Mouse (Mus musculus) retina, postnatal 1 day (tissue): ENCODE results near the gene Pcsk6.

Experiments
- DNase-seq: peaks from one replicate; pipeline ENCODE4 v3.0.0-alpha.2; 2012

Gene Pcsk6

GRCm38 (mm10) chr7:66003865-66004638, 142.5 kb downstream of the Pcsk6 start:
- DNase-seq: no peak

- no peak for DNase-seq
These were observed 143.5 kb downstream of the Pcsk6 start for GRCm38 (mm10) chr7:66005066-66005465.

- no peak for DNase-seq
These were observed 146.8 kb downstream of the Pcsk6 start for GRCm38 (mm10) chr7:66008161-66008891.

GRCm38 (mm10) chr7:66008892-66009273, 147.3 kb downstream of the Pcsk6 start:
- DNase-seq: no peak

GRCm38 (mm10) chr7:66010518-66010917, 149.0 kb downstream of the Pcsk6 start:
- peak; percentile 44 for DNase-seq

- DNase-seq: peak; percentile 31
These were observed 166.2 kb downstream of the Pcsk6 start for GRCm38 (mm10) chr7:66027747-66028146.

GRCm38 (mm10) chr7:66028766-66029512, 167.4 kb downstream of the Pcsk6 start:
- DNase-seq: no peak

- no peak for DNase-seq
These were observed 175.3 kb downstream of the Pcsk6 start for GRCm38 (mm10) chr7:66036809-66037208.

GRCm38 (mm10) chr7:66038261-66038660, 176.7 kb downstream of the Pcsk6 start:
- DNase-seq: peak; percentile 14

GRCm38 (mm10) chr7:66038730-66039129, 177.2 kb downstream of the Pcsk6 start:
- DNase-seq: peak; percentile 38

- no peak for DNase-seq
These were observed 178.7 kb downstream of the Pcsk6 start for GRCm38 (mm10) chr7:66040026-66040814.

- no peak for DNase-seq
These were observed 182.3 kb downstream of the Pcsk6 start, which contains the start of gene Gm45213 for GRCm38 (mm10) chr7:66043552-66044459. Gene Gm45213, plus strand, starts transcription at chr7:66043602.

- DNase-seq: no peak
These were observed 183.1 kb downstream of the Pcsk6 start for GRCm38 (mm10) chr7:66044617-66045016.

GRCm38 (mm10) chr7:66046921-66047918, 185.7 kb downstream of the Pcsk6 start:
- DNase-seq: no peak

GRCm38 (mm10) chr7:66047975-66048374, 186.4 kb downstream of the Pcsk6 start:
- no peak for DNase-seq

GRCm38 (mm10) chr7:66048446-66049230, 187.1 kb downstream of the Pcsk6 start:
- no peak for DNase-seq

- no peak for DNase-seq
These were observed 192.5 kb downstream of the Pcsk6 start for GRCm38 (mm10) chr7:66053946-66054483.

GRCm38 (mm10) chr7:66055356-66055755, 193.8 kb downstream of the Pcsk6 start:
- peak; percentile 64 for DNase-seq

GRCm38 (mm10) chr7:66058703-66059102, 197.2 kb downstream of the Pcsk6 start, which contains the start of gene Snrpa1:
Gene Snrpa1, plus strand, starts transcription at chr7:66059003.
- DNase-seq: no peak
